ENCODE assay signal across 21 mouse cellular contexts in genomic region chr10:95210167-95210566, GRCm38 (mm10).
DNase-seq lines count a peak whose midpoint lies in the region; ATAC-seq lines count a peak whose summit lies in the region.
"Had no signal": no experiment of that assay in that cellular context is flagged by ENCODE, and none has a peak within 500 bp of the region (broad histone marks: within the 10 kb centered on the region; RNA-seq: fewer than 3 reads in every experiment).

No protein-coding gene starts in this region.

- H3K27me3 ChIP-seq in splenic B cell, adult 2 months (ENCODE audit: control insufficient read depth, insufficient read depth, low read length, poor library complexity, severe bottlenecking): no peaks in the 10 kb centered on the region
- H3K27me3 ChIP-seq: embryonic facial prominence, embryonic 12.5 days; forebrain, embryonic 13.5 days; midbrain, embryonic 13.5 days; neural tube, embryonic 12.5 days had no signal

- peak; percentile 41; the same call in 1 of the 2 replicates for ATAC-seq in frontal cortex, adult (ENCODE audit: low TSS enrichment)
- ATAC-seq: forebrain, embryonic 13.5 days; intestine, embryonic 16.5 days; midbrain, embryonic 13.5 days had no signal

- H3K36me3 ChIP-seq in splenic B cell, adult 2 months (ENCODE audit: control insufficient read depth, insufficient read depth, low read length, poor library complexity, severe bottlenecking): no peaks in the 10 kb centered on the region
- H3K36me3 ChIP-seq: embryonic facial prominence, embryonic 12.5 days; heart, embryonic 13.5 days; midbrain, embryonic 13.5 days; neural tube, embryonic 12.5 days had no signal

- no peak for DNase-seq in frontal cortex, postnatal 36 days (ENCODE audit: low spot score in 2 of 2)
- peak; percentile 36 for DNase-seq in retina, postnatal 1 day
- DNase-seq in retina, embryonic 14.5 days (ENCODE audit: low spot score): no peak
- DNase-seq in adrenal gland, postnatal 25 days: peak; percentile 21
- peak; percentile 7 for DNase-seq in splenic B cell, adult 2 months (ENCODE audit: low read depth, low spot score)
- DNase-seq in left cerebral cortex, adult 18-20 months (ENCODE audit: low spot score in 2 of 2): no peak
- no peak for DNase-seq in left cerebral cortex, postnatal 14 days (ENCODE audit: low spot score in 2 of 2)
- DNase-seq: cerebellum, adult 9-11 months; heart, postnatal 36 days; kidney, postnatal 36 days; lung, adult 18-20 months; lung, postnatal 4 days; spleen, adult 18-20 months; thymus, postnatal 4 days had no signal

- intact Hi-C loops in left cerebral cortex, postnatal 14 days (cut with DNase I): no loop called here

Comparison
In these comparisons a context has a peak if more than half of its experiments do, and no peak if none do; other contexts are left out.
1. DNase-seq: peak in retina, postnatal 1 day (single experiment), adrenal gland, postnatal 25 days (single experiment) and splenic B cell, adult 2 months (single experiment); none in frontal cortex, postnatal 36 days (0 of 2), retina, embryonic 14.5 days (single experiment), left cerebral cortex, adult 18-20 months (0 of 2) and left cerebral cortex, postnatal 14 days (0 of 2).